Mouse (Mus musculus) kidney, adult 2 months (tissue): Measurements from ENCODE around the gene Bcdin3d.

Source experiments
- CTCF ChIP-seq: fragments of 200-500 bp; conservative IDR thresholded peaks from 2 replicates; pipeline ENCODE4 v1.5.1; 2011; ENCODE audit warnings: low read depth, mild to moderate bottlenecking, control low read depth, low read length, moderate library complexity, mixed read lengths; ENCODE audit not compliant: insufficient read depth, insufficient read length
- POLR2A ChIP-seq: fragments of 200-500 bp; IDR thresholded peaks from one replicate; pipeline ENCODE4 v1.6.1; 2011; ENCODE audit warnings: low read depth, low read length, control low read depth

DNA sequence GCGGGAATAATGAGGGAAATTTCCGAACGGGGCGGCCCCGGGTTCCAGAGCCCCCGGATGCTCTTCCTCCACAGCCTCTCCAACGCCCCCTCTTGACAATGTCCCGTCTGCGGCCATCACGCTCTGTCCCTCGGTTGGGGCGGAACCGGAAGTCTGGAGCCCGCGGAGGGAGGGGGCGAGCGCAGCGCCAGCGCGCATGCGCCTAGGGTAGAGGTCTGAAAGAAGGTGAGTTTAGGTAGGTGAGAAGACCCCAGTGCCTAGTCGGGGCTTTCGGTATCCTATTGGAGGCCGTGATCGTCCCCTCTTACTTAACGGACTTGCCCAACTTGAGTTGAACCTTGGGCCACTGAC, at the start of gene Bcdin3d:
- TF ChIP-seq CTCF (no peak), POLR2A (no peak)
